Mouse (Mus musculus): ENCODE data around the gene Eda. TPM values are rescaled to one million over a fixed set of nuclear protein-coding genes. Genes with fewer than 3 reads are reported as not detected.
A peak's percentile ranks its signal among the peaks of the same experiment; 100 is the strongest.

Eda gene
- polyA plus RNA-seq (2016; fragmentation: Nextera tagmentation; extraction: Ambion mirVana), result 1.7 TPM in 2 replicates

GRCm38 (mm10) chrX:99975250-99975984 lies at the start of gene Eda:
TSS of gene Eda (plus strand) at chrX:99975606.
- Histone ChIP-seq H3K36me3 (replicated peaks) (no peaks in the 10 kb centered on the region), H3K4me3 (peak within 1 kb of the TSS; percentile 65), H3K27me3 (replicated peaks; ENCODE audit: low read depth, poor library complexity, severe bottlenecking) (peaks cover 57% of the 10 kb centered on the region), H3K27ac (replicated peaks) (peak within 1 kb of the TSS; percentile 54), H3K4me1 (peaks cover 9% of the 10 kb centered on the region), H3K9me3 (no peaks in the 10 kb centered on the region)
- peak; percentile 94 for DNase-seq (ENCODE audit: low spot score)
- 23% methylated on average over 42 of the region's 49 CpGs for WGBS

- 56% methylated on average over 4 of the region's 4 CpGs for WGBS
- H3K4me3 ChIP-seq, result no peak overlapping the region
- no peak overlapping the region for H3K27ac ChIP-seq (replicated peaks)
- no peaks in the 10 kb centered on the region for H3K9me3 ChIP-seq
- H3K36me3 ChIP-seq (replicated peaks), result no peaks in the 10 kb centered on the region
- H3K4me1 ChIP-seq, result no peaks in the 10 kb centered on the region
- peak; percentile 25 for DNase-seq (ENCODE audit: low spot score)
- H3K27me3 ChIP-seq (replicated peaks; ENCODE audit: low read depth, poor library complexity, severe bottlenecking), result peaks cover 78% of the 10 kb centered on the region
Observed at GRCm38 (mm10) chrX:99961002-99961401, 14.4 kb upstream of the Eda start.

- peaks cover 6% of the 10 kb centered on the region for H3K4me1 ChIP-seq
- no peak overlapping the region for H3K27ac ChIP-seq (replicated peaks)
- H3K27me3 ChIP-seq (replicated peaks; ENCODE audit: low read depth, poor library complexity, severe bottlenecking), result peaks cover 75% of the 10 kb centered on the region
- no peaks in the 10 kb centered on the region for H3K9me3 ChIP-seq
- 79% methylated on average over 1 of the region's 1 CpGs for WGBS
- no peak overlapping the region for H3K4me3 ChIP-seq
- DNase-seq (ENCODE audit: low spot score), result no peak
- no peaks in the 10 kb centered on the region for H3K36me3 ChIP-seq (replicated peaks)
Observed at GRCm38 (mm10) chrX:99970111-99970510, 5.3 kb upstream of the Eda start.

GRCm38 (mm10) chrX:99974381-99974780 lies 1.0 kb upstream of the Eda start:
- no peak overlapping the region for H3K27ac ChIP-seq (replicated peaks)
- peak; percentile 13 for DNase-seq (ENCODE audit: low spot score)
- H3K4me3 ChIP-seq, result no peak overlapping the region
- peaks cover 68% of the 10 kb centered on the region for H3K27me3 ChIP-seq (replicated peaks; ENCODE audit: low read depth, poor library complexity, severe bottlenecking)
- peaks cover 9% of the 10 kb centered on the region for H3K4me1 ChIP-seq
- H3K9me3 ChIP-seq, result no peaks in the 10 kb centered on the region
- 43% methylated on average over 3 of the region's 3 CpGs for WGBS
- no peaks in the 10 kb centered on the region for H3K36me3 ChIP-seq (replicated peaks)

GRCm38 (mm10) chrX:99974803-99975202 lies 603 bp upstream of the Eda start:
- Histone ChIP-seq H3K36me3 (replicated peaks) (no peaks in the 10 kb centered on the region), H3K4me3 (peak overlapping the region; percentile 65), H3K27me3 (replicated peaks; ENCODE audit: low read depth, poor library complexity, severe bottlenecking) (peaks cover 64% of the 10 kb centered on the region), H3K9me3 (no peaks in the 10 kb centered on the region), H3K27ac (replicated peaks) (peak overlapping the region; percentile 51; the same call in 1 of the 2 replicates), H3K4me1 (peaks cover 9% of the 10 kb centered on the region)
- DNase-seq (ENCODE audit: low spot score), result peak; percentile 7
- WGBS, result 30% methylated on average over 5 of the region's 5 CpGs

GRCm38 (mm10) chrX:99975985-99976924 lies 849 bp downstream of the Eda start:
- Histone ChIP-seq H3K36me3 (replicated peaks) (no peaks in the 10 kb centered on the region), H3K27ac (replicated peaks) (peak overlapping the region; percentile 54), H3K27me3 (replicated peaks; ENCODE audit: low read depth, poor library complexity, severe bottlenecking) (peaks cover 55% of the 10 kb centered on the region), H3K9me3 (no peaks in the 10 kb centered on the region), H3K4me3 (peak overlapping the region; percentile 65), H3K4me1 (peaks cover 9% of the 10 kb centered on the region)
- DNase-seq (ENCODE audit: low spot score), result peak; percentile 37
- WGBS, result 24% methylated on average over 48 of the region's 48 CpGs

- WGBS, result 76% methylated on average over 2 of the region's 2 CpGs
- H3K36me3 ChIP-seq (replicated peaks), result no peaks in the 10 kb centered on the region
- H3K27me3 ChIP-seq (replicated peaks; ENCODE audit: low read depth, poor library complexity, severe bottlenecking), result peaks cover 47% of the 10 kb centered on the region
- peaks cover 9% of the 10 kb centered on the region for H3K4me1 ChIP-seq
- no peak overlapping the region for H3K27ac ChIP-seq (replicated peaks)
- H3K4me3 ChIP-seq, result no peak overlapping the region
- no peaks in the 10 kb centered on the region for H3K9me3 ChIP-seq
- no peak for DNase-seq (ENCODE audit: low spot score)
Observed at GRCm38 (mm10) chrX:99978354-99978753, 2.9 kb downstream of the Eda start.

GRCm38 (mm10) chrX:99993434-99993833 lies 18.0 kb downstream of the Eda start:
- DNase-seq (ENCODE audit: low spot score), result no peak
- Histone ChIP-seq H3K9me3 (no peaks in the 10 kb centered on the region), H3K36me3 (replicated peaks) (no peaks in the 10 kb centered on the region), H3K27ac (replicated peaks) (no peak overlapping the region), H3K4me3 (no peak overlapping the region), H3K27me3 (replicated peaks; ENCODE audit: low read depth, poor library complexity, severe bottlenecking) (peaks cover 42% of the 10 kb centered on the region), H3K4me1 (no peaks in the 10 kb centered on the region)
- 88% methylated on average over 1 of the region's 1 CpGs for WGBS

- Histone ChIP-seq H3K4me1 (no peaks in the 10 kb centered on the region), H3K27me3 (replicated peaks; ENCODE audit: low read depth, poor library complexity, severe bottlenecking) (peaks cover 17% of the 10 kb centered on the region), H3K36me3 (replicated peaks) (no peaks in the 10 kb centered on the region), H3K27ac (replicated peaks) (no peak overlapping the region), H3K4me3 (no peak overlapping the region), H3K9me3 (no peaks in the 10 kb centered on the region)
- WGBS, result 91% methylated on average over 2 of the region's 2 CpGs
- DNase-seq (ENCODE audit: low spot score), result no peak
Observed at GRCm38 (mm10) chrX:99999342-99999741, 23.9 kb downstream of the Eda start.

- Histone ChIP-seq H3K4me1 (no peaks in the 10 kb centered on the region), H3K36me3 (replicated peaks) (no peaks in the 10 kb centered on the region), H3K27ac (replicated peaks) (no peak overlapping the region), H3K27me3 (replicated peaks; ENCODE audit: low read depth, poor library complexity, severe bottlenecking) (peaks cover 46% of the 10 kb centered on the region), H3K9me3 (no peaks in the 10 kb centered on the region), H3K4me3 (no peak overlapping the region)
- DNase-seq (ENCODE audit: low spot score), result no peak
- 40% methylated on average over 1 of the region's 1 CpGs for WGBS
Observed at GRCm38 (mm10) chrX:100118362-100118761, 143.0 kb downstream of the Eda start.

GRCm38 (mm10) chrX:100195286-100195685 lies 219.9 kb downstream of the Eda start:
- no peaks in the 10 kb centered on the region for H3K36me3 ChIP-seq (replicated peaks)
- no peaks in the 10 kb centered on the region for H3K9me3 ChIP-seq
- no peaks in the 10 kb centered on the region for H3K4me1 ChIP-seq
- no peak overlapping the region for H3K27ac ChIP-seq (replicated peaks)
- no peak overlapping the region for H3K4me3 ChIP-seq
- 46% methylated on average over 2 of the region's 2 CpGs for WGBS
- no peak for DNase-seq (ENCODE audit: low spot score)
- peaks cover 48% of the 10 kb centered on the region for H3K27me3 ChIP-seq (replicated peaks; ENCODE audit: low read depth, poor library complexity, severe bottlenecking)

GRCm38 (mm10) chrX:100313652-100314051 lies 338.2 kb downstream of the Eda start:
- H3K27ac ChIP-seq (replicated peaks), result no peak overlapping the region
- no peaks in the 10 kb centered on the region for H3K36me3 ChIP-seq (replicated peaks)
- H3K9me3 ChIP-seq, result no peaks in the 10 kb centered on the region
- no peak for DNase-seq (ENCODE audit: low spot score)
- no peaks in the 10 kb centered on the region for H3K4me1 ChIP-seq
- H3K4me3 ChIP-seq, result no peak overlapping the region
- H3K27me3 ChIP-seq (replicated peaks; ENCODE audit: low read depth, poor library complexity, severe bottlenecking), result peaks cover 14% of the 10 kb centered on the region; the same call in 1 of the 2 replicates
